Mouse (Mus musculus): ENCODE measurements around the gene Pard6b. TPM values are rescaled to one million over a fixed set of nuclear protein-coding genes. Genes with fewer than 3 reads are reported as not detected.
A peak's percentile ranks its signal among the peaks of the same experiment; 100 is the strongest.

The Pard6b gene
- polyA plus RNA-seq (2012; ENCODE audit: insufficient read depth, insufficient read length, missing spikeins) = not detected in 2 replicates

DNA sequence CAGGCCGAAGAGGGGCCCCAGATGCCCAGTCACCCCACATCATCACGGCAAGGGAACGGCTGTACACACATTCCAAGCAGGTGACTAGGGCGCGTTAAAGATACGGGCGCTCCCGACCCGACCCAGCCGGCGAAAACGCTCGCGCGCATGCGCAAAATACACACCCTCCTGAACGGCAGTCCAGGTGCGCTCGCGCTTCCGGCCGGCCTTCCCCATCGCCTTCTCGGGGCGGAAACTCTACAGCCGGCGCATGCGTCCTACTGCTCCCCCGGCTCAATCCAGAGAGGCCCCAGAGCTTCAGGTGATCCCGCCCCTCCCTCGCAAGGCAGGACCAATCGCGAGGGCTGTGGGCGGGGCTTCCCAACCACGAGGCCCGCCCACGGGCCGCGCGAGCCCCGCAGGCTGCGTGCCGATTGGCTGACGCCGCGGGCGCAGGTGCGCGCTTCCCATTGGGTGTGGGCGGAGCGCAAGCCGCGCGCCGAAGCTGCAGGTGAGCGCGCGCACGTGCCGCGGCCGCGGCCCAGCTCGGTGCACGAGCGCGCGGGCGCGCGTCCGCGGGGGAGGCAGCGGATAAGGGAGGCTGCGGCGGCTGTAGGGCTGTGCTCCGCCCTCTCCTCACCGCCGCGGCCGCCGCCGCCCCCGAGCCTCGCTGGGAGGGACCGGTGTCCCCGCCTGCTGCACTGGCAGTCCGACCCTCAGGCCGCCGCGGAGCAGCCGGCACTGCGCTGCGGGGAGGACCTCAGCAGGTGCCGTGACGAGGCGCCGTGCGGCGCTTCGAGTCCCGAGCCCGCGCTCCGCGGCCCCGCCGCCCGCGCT lies at the start of gene Pard6b:
TSS of gene Pard6b (plus strand) at position 574 of the 816 bp plus-strand sequence.
- peak within 1 kb of the TSS; percentile 91 for H3K4me3 ChIP-seq (ENCODE audit: insufficient read depth, low read length)
- TF ChIP-seq CTCF (IDR thresholded peaks at IDR 0.05; ENCODE audit: low read depth, low read length) (no peak), POLR2A (IDR thresholded peaks at IDR 0.05; ENCODE audit: borderline replicate concordance, low read depth, low read length) (no peak)
- no peaks in the 10 kb centered on the region for H3K4me1 ChIP-seq (ENCODE audit: control insufficient read depth, insufficient read depth, low read length)
- no peak within 1 kb of the TSS for H3K27ac ChIP-seq (ENCODE audit: insufficient read depth, low read depth, low read length)

DNA sequence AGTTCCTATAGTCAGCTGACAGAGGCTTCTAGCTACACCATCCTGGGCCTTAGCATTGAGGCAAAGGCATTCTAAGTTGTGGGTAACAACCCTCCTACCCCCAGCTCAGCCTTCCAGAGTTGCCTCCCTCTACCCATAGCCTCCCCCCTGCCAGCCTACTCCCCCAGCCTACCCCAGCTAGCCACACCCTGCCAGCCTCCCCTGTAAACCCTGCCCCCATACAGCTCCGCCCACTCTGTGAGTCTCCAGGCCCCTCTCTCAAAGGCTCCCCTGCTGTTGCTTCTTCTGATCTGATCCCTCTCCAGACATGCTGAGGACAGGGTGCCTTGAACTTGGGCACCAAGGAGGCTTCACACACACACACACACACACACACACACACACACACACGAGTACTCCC lies 49.0 kb upstream of the Pard6b start:
- H3K4me1 ChIP-seq (ENCODE audit: control insufficient read depth, insufficient read depth, low read length) = no peaks in the 10 kb centered on the region
- no peak for TF ChIP-seq CTCF (IDR thresholded peaks at IDR 0.05; ENCODE audit: low read depth, low read length)
- TF ChIP-seq POLR2A (IDR thresholded peaks at IDR 0.05; ENCODE audit: borderline replicate concordance, low read depth, low read length) = no peak
- no peak overlapping the region for H3K27ac ChIP-seq (ENCODE audit: insufficient read depth, low read depth, low read length)
- H3K4me3 ChIP-seq (ENCODE audit: insufficient read depth, low read length) = no peak overlapping the region

DNA sequence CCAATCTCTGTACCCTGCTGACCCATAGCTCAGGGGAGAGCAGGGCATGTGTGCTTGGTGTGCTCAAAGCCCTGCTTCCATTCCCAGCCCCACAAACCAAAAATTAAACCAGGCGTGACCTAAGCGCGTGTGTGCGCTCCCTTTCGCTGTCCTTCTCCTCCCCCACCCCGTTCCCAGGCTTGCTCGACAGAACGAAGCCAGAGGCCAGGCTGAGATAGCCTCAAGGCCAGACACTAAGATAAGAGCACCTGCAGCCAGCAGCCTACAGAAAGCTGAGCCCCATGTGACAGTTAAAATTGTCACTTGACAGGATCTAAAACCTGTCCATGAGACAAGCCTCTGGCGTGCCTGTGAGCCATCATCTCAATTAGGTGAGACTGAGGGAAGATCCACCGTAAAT lies 46.9 kb upstream of the Pard6b start:
- H3K4me1 ChIP-seq (ENCODE audit: control insufficient read depth, insufficient read depth, low read length) = no peaks in the 10 kb centered on the region
- no peak overlapping the region for H3K4me3 ChIP-seq (ENCODE audit: insufficient read depth, low read length)
- TF ChIP-seq POLR2A (IDR thresholded peaks at IDR 0.05; ENCODE audit: borderline replicate concordance, low read depth, low read length) (no peak), CTCF (IDR thresholded peaks at IDR 0.05; ENCODE audit: low read depth, low read length) (no peak)
- no peak overlapping the region for H3K27ac ChIP-seq (ENCODE audit: insufficient read depth, low read depth, low read length)

DNA sequence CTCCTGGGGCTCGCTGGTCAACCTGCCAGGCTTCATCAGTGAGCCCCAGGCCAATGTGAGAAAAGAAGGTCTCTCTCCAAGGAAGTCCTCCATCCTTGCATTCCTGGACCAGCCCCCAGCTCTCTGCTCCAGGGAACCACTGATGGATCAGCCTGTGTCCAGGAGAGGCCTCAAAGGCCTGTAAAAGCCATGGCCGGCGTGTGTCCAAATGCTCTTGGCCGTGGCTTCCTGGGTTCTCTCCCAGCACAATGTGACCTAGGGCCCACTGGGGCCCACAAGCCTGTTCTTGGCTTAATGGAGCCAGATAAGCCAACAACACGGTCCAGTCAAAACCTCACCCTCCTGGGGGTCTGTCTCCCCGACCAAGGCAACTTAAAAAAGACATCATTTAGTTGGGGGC lies 44.9 kb upstream of the Pard6b start:
- TF ChIP-seq POLR2A (IDR thresholded peaks at IDR 0.05; ENCODE audit: borderline replicate concordance, low read depth, low read length) (no peak), CTCF (IDR thresholded peaks at IDR 0.05; ENCODE audit: low read depth, low read length) (no peak)
- Histone ChIP-seq H3K4me3 (ENCODE audit: insufficient read depth, low read length) (no peak overlapping the region), H3K27ac (ENCODE audit: insufficient read depth, low read depth, low read length) (no peak overlapping the region), H3K4me1 (ENCODE audit: control insufficient read depth, insufficient read depth, low read length) (no peaks in the 10 kb centered on the region)

DNA sequence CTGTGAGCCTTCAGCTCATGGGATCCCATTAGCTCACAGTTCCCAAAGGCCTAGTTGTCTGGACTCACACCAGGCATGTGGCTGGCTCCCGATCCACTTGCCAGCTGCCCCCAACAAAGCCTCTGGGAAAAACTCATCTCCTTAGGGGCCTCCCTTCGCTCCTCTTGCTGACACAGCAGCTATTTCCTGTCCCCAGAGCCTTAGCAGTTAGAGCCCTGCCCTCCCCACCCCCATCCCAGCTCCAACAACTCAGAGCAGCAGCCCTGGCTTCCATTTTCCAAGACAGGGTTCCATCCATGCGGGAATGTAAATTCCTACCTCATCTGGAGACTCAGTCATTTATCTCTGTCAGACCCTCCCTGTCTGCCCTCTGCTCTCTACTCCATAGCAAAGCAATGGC lies 43.7 kb upstream of the Pard6b start:
- Histone ChIP-seq H3K4me1 (ENCODE audit: control insufficient read depth, insufficient read depth, low read length) (no peaks in the 10 kb centered on the region), H3K27ac (ENCODE audit: insufficient read depth, low read depth, low read length) (no peak overlapping the region), H3K4me3 (ENCODE audit: insufficient read depth, low read length) (no peak overlapping the region)
- TF ChIP-seq POLR2A (IDR thresholded peaks at IDR 0.05; ENCODE audit: borderline replicate concordance, low read depth, low read length) = no peak
- no peak for TF ChIP-seq CTCF (IDR thresholded peaks at IDR 0.05; ENCODE audit: low read depth, low read length)

DNA sequence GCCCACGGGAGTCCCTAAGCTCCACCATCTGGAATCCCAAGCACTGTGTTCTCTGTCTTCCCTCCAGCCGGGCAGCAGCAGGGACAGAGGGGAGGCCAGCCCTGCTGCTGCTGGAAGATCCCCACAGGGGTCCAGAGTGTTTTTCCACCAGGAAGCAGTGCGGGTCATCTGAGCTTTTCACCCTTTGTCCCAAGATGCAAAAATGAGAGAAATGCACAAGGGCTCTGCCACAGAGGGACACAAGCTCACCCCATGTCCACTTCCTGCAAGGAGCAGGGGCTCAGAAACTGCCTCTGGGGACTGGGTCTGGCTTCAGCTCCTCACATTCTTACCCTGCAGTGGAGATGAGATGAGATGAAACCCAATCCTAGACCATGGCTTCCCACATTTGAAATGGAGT lies 40.1 kb upstream of the Pard6b start:
- no peak for TF ChIP-seq CTCF (IDR thresholded peaks at IDR 0.05; ENCODE audit: low read depth, low read length)
- no peak for TF ChIP-seq POLR2A (IDR thresholded peaks at IDR 0.05; ENCODE audit: borderline replicate concordance, low read depth, low read length)
- no peaks in the 10 kb centered on the region for H3K4me1 ChIP-seq (ENCODE audit: control insufficient read depth, insufficient read depth, low read length)
- H3K4me3 ChIP-seq (ENCODE audit: insufficient read depth, low read length) = no peak overlapping the region
- no peak overlapping the region for H3K27ac ChIP-seq (ENCODE audit: insufficient read depth, low read depth, low read length)

DNA sequence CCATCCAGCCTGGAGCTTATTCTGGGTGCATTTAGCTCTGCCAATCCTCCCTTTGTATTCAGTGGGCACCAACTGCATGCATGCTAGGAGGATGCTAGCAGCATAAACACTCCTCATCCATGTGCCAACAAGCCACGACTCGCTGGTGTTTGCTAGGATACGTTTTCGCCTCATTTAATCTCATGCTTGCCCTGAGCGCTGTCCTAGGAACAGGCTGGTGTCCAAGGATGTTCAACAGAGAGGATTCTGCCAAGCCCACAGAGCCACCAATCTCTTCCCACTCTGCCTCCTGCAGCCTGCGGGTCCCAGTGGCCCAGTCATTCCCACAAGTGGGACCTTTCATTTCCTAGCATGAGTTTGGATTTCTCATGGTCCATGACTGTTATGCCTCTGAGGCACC lies 38.8 kb upstream of the Pard6b start:
- Histone ChIP-seq H3K4me3 (ENCODE audit: insufficient read depth, low read length) (no peak overlapping the region), H3K27ac (ENCODE audit: insufficient read depth, low read depth, low read length) (no peak overlapping the region), H3K4me1 (ENCODE audit: control insufficient read depth, insufficient read depth, low read length) (no peaks in the 10 kb centered on the region)
- TF ChIP-seq CTCF (IDR thresholded peaks at IDR 0.05; ENCODE audit: low read depth, low read length) (no peak), POLR2A (IDR thresholded peaks at IDR 0.05; ENCODE audit: borderline replicate concordance, low read depth, low read length) (no peak)

DNA sequence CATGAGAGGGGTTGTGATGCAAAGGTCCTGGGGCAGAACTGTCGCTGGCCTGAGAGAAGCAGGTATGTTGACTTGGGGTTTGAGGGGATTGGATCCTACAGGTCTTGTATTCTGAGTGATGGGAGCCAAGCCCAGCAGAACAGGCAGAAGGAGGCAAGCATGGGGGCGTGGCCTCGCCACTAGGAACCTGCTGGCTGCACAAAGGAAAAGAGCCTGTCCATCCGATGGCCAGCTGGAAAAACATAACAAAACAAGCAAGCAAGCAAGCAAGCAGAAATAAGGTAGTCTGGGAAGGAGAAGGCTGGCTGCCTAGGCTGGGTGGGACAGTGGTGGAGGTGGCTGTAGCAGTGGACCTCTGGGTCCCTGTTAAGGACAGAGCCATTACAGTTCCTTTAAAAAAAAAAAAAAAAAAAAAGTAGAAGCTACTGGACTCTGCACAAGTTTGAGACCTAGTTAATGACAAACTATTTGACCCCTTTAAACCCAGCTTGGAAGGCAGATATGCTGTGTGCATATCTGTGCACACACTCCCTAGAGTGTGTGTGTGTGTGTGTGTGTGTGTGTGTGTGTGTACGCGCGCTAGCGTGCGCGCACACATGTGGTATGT lies 36.0 kb upstream of the Pard6b start:
- Histone ChIP-seq H3K4me3 (ENCODE audit: insufficient read depth, low read length) (no peak overlapping the region), H3K4me1 (ENCODE audit: control insufficient read depth, insufficient read depth, low read length) (no peaks in the 10 kb centered on the region), H3K27ac (ENCODE audit: insufficient read depth, low read depth, low read length) (no peak overlapping the region)
- TF ChIP-seq CTCF (IDR thresholded peaks at IDR 0.05; ENCODE audit: low read depth, low read length) (no peak), POLR2A (IDR thresholded peaks at IDR 0.05; ENCODE audit: borderline replicate concordance, low read depth, low read length) (no peak)

DNA sequence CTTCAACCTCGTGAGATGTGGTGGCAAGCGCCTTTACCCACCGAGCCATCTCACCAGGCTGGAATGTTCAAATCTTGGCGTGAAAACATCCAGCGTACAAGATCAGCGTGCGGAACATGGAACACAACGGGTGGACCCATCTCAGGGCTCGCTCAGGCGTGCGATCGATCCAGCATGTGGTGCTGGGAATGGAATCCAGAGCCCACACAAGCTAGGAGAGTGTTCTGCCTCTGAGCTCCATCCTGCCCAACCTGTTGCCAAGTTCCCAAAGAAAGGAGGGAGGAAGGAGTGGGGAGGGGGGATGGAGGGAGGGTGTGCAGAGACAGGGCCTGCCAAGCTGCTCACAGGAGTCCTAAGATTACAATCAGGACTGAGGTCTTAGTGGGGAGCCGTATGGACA lies 35.4 kb upstream of the Pard6b start:
- H3K27ac ChIP-seq (ENCODE audit: insufficient read depth, low read depth, low read length) = no peak overlapping the region
- H3K4me3 ChIP-seq (ENCODE audit: insufficient read depth, low read length) = no peak overlapping the region
- H3K4me1 ChIP-seq (ENCODE audit: control insufficient read depth, insufficient read depth, low read length) = no peaks in the 10 kb centered on the region
- TF ChIP-seq CTCF (IDR thresholded peaks at IDR 0.05; ENCODE audit: low read depth, low read length) (no peak), POLR2A (IDR thresholded peaks at IDR 0.05; ENCODE audit: borderline replicate concordance, low read depth, low read length) (no peak)

DNA sequence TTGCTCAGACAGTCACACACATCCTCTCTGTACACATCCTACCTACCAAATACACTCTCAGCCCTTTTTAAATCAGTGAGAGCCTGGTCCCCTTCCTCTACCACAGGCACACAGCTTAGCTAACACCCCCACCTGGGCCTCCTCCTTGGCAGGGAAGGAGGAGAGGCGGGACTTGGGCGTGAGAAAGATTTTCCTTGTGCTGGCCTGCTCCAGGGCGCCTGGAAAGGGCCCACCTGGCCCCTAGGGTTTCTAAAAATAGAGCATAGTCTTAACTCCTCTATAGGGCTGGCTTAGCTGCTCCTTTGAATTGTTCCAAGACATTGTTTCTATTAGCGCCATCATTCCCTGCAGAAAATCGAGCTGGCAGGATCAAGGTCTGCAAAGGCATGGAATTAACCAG lies 35.0 kb upstream of the Pard6b start:
- TF ChIP-seq POLR2A (IDR thresholded peaks at IDR 0.05; ENCODE audit: borderline replicate concordance, low read depth, low read length) = no peak
- TF ChIP-seq CTCF (IDR thresholded peaks at IDR 0.05; ENCODE audit: low read depth, low read length) = no peak
- no peak overlapping the region for H3K27ac ChIP-seq (ENCODE audit: insufficient read depth, low read depth, low read length)
- no peak overlapping the region for H3K4me3 ChIP-seq (ENCODE audit: insufficient read depth, low read length)
- no peaks in the 10 kb centered on the region for H3K4me1 ChIP-seq (ENCODE audit: control insufficient read depth, insufficient read depth, low read length)
